Comparison of ENCODE assay signal across 27 mouse cellular contexts in the genomic region with DNA sequence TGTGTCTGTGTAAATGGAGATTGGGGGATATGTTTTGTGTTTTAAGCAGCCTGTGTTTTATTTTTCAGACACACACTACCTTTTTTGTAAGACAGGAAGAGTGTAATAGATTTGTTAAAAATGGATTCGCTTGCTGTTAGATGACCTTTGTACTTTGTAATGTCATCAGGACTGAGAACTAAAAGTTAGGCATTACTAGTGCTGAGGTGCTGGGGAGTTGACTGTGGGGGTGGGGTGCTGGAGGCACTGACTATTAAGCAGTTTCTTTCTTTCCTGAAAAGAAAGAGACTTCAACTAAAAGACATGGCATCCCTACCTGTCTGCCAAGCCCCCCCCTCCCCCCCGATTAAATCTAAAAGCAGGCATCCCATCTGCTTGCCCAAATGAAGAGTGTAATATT. TPM values are rescaled to one million over a fixed set of nuclear protein-coding genes. Genes with fewer than 3 reads are reported as not detected.
DNase-seq lines count a peak whose midpoint lies in the region; ATAC-seq and TF ChIP-seq lines count a peak whose summit lies in the region.
"Had no signal": no experiment of that assay in that cellular context is flagged by ENCODE, and none has a peak within 500 bp of the region (broad histone marks: within the 10 kb centered on the region; RNA-seq: fewer than 3 reads in every experiment).

No protein-coding gene starts in this region.

- 0 out of 2 replicates have a peak, but pooled peaks have one; percentile 12 for TF ChIP-seq EP300 in liver, postnatal 0 days (IDR thresholded peaks at IDR 0.05; ENCODE audit: low read depth)

- H3K27ac ChIP-seq in kidney, embryonic 14.5 days (ENCODE audit: low read depth, low read length), result no peak overlapping the region
- H3K27ac ChIP-seq in liver, postnatal 0 days (ENCODE audit: low read depth), result peak overlapping the region; percentile 78
- H3K27ac ChIP-seq: embryonic facial prominence, embryonic 12.5 days; forebrain, embryonic 13.5 days; gastrocnemius, adult 2 months; hindbrain, embryonic 12.5 days; left cerebral cortex, adult 2 months; midbrain, embryonic 15.5 days; neural tube, embryonic 12.5 days; stomach, postnatal 0 days had no signal

- H3K9me3 ChIP-seq in kidney, embryonic 14.5 days (ENCODE audit: control insufficient read depth, low read length), result no peaks in the 10 kb centered on the region
- no peaks in the 10 kb centered on the region for H3K9me3 ChIP-seq in liver, postnatal 0 days (ENCODE audit: low read length)
- H3K9me3 ChIP-seq: embryonic facial prominence, embryonic 12.5 days; forebrain, embryonic 13.5 days; hindbrain, embryonic 12.5 days; midbrain, embryonic 15.5 days; neural tube, embryonic 12.5 days had no signal

- ATAC-seq in kidney, embryonic 14.5 days (ENCODE audit: low FRiP score, low TSS enrichment), result no peak
- ATAC-seq in liver, postnatal 0 days, result peak; percentile 82; the same call in 1 of the 2 replicates
- ATAC-seq in megakaryocyte progenitor cell, adult 5-6 weeks (replicated peaks; ENCODE audit: poor library complexity), result no peak
- ATAC-seq: forebrain, embryonic 13.5 days; intestine, postnatal 0 days; midbrain, embryonic 15.5 days had no signal

- peaks cover 7% of the 10 kb centered on the region; the same call in 1 of the 2 replicates for H3K27me3 ChIP-seq in kidney, embryonic 14.5 days (ENCODE audit: control insufficient read depth, insufficient read depth, low read length)
- H3K27me3 ChIP-seq in liver, postnatal 0 days (ENCODE audit: insufficient read depth, low read length), result peaks cover 12% of the 10 kb centered on the region

- H3K4me3 ChIP-seq in kidney, embryonic 14.5 days (ENCODE audit: low read length), result no peak overlapping the region
- H3K4me3 ChIP-seq in liver, postnatal 0 days (ENCODE audit: low read depth, low read length), result no peak overlapping the region
- H3K4me3 ChIP-seq: embryonic facial prominence, embryonic 12.5 days; erythroblast, embryonic 14.5 days; forebrain, embryonic 13.5 days; gastrocnemius, adult 2 months; hindbrain, embryonic 12.5 days; left cerebral cortex, adult 2 months; midbrain, embryonic 15.5 days; neural tube, embryonic 12.5 days had no signal

- H3K36me3 ChIP-seq in kidney, embryonic 14.5 days (ENCODE audit: control insufficient read depth, insufficient read depth, low read length), result no peaks in the 10 kb centered on the region
- H3K36me3 ChIP-seq in liver, postnatal 0 days (replicated peaks; ENCODE audit: insufficient read depth, low read length), result no peaks in the 10 kb centered on the region
- H3K36me3 ChIP-seq: embryonic facial prominence, embryonic 12.5 days; hindbrain, embryonic 12.5 days; midbrain, embryonic 15.5 days; neural tube, embryonic 12.5 days had no signal

- TF ChIP-seq CTCF in liver, postnatal 0 days (IDR thresholded peaks at IDR 0.05; ENCODE audit: low read depth), result no peak

- no peak overlapping the region for H3K4me2 ChIP-seq in kidney, embryonic 14.5 days (replicated peaks; ENCODE audit: low read depth, low read length)
- H3K4me2 ChIP-seq in liver, postnatal 0 days (ENCODE audit: low read depth, low read length), result no peak overlapping the region
- H3K4me2 ChIP-seq: embryonic facial prominence, embryonic 12.5 days; forebrain, embryonic 13.5 days; hindbrain, embryonic 12.5 days; midbrain, embryonic 15.5 days; neural tube, embryonic 12.5 days had no signal

- no peak overlapping the region for H3K9ac ChIP-seq in kidney, embryonic 14.5 days (ENCODE audit: low read depth, low read length)
- H3K9ac ChIP-seq in liver, postnatal 0 days (replicated peaks), result no peak overlapping the region
- H3K9ac ChIP-seq: embryonic facial prominence, embryonic 12.5 days; forebrain, embryonic 13.5 days; hindbrain, embryonic 12.5 days; midbrain, embryonic 15.5 days; neural tube, embryonic 12.5 days had no signal

- 18% methylated on average over 2 of the region's 2 CpGs for WGBS in kidney, embryonic 14.5 days
- WGBS in liver, postnatal 0 days (ENCODE audit: insufficient replicate concordance), result 33% methylated on average over 2 of the region's 2 CpGs

- peaks cover 5% of the 10 kb centered on the region; the same call in 1 of the 2 replicates for H3K4me1 ChIP-seq in kidney, embryonic 14.5 days (ENCODE audit: control insufficient read depth, insufficient read depth, low read length)
- H3K4me1 ChIP-seq in liver, postnatal 0 days (ENCODE audit: insufficient read depth), result no peaks in the 10 kb centered on the region; the same call in 1 of the 2 replicates

- peak; percentile 56 for DNase-seq in kidney, adult 18-20 months
- peak; percentile 66 for DNase-seq in ZHBTc4 (ENCODE audit: low read depth, low spot score)
- DNase-seq in kidney, postnatal 10 days, result peak; percentile 64
- no peak for DNase-seq in liver, postnatal 0 days
- no peak for DNase-seq in c-Kit-positive CD71-positive TER-119-positive erythroid progenitor cells, embryonic 14.5 days (ENCODE audit: low spot score)
- no peak for DNase-seq in adrenal gland, adult 18-20 months (ENCODE audit: low spot score in 2 of 2)
- DNase-seq: cerebellum, adult 2 months; cerebellum, postnatal 25 days; gastrocnemius, adult 2 months; lung, adult 2 months; lung, postnatal 14 days; right cerebral cortex, postnatal 14 days; thymus, adult 2 months; thymus, postnatal 4 days had no signal

RNA-seq across cellular contexts. Expression of a gene that starts 39.9 kb away (rescaled TPM):
- 44.4 and 64.6 TPM in 2 replicates for polyA plus RNA-seq in kidney, embryonic 14.5 days (2014; fragmentation: Nextera tagmentation; extraction: Ambion mirVana)
- 3.3 and 3.9 TPM in 2 replicates for polyA plus RNA-seq in liver, postnatal 0 days (2015; fragmentation: Nextera tagmentation; extraction: Ambion mirVana)
- under 1 TPM in 1 of 2 experiments, not detected in 1; 0.07 TPM for total RNA-seq in adrenal gland, adult 18-20 months (2021)
- not detected in 2 replicates for total RNA-seq in megakaryocyte progenitor cell, adult 5-6 weeks (2015)
- not detected in 2 replicates for total RNA-seq in megakaryocyte progenitor cell, adult 5-6 weeks (2017)
- total RNA-seq: gastrocnemius, adult 2 months; megakaryocyte-erythroid progenitor cell, adult 5-6 weeks; MEL had no signal
- polyA plus RNA-seq: erythroblast, embryonic 14.5 days had no signal

Comparison
In these comparisons a context has a peak if more than half of its experiments do, and no peak if none do; other contexts are left out.
1. DNase-seq: peak in kidney, adult 18-20 months (single experiment), ZHBTc4 (single experiment) and kidney, postnatal 10 days (single experiment); none in liver, postnatal 0 days (single experiment), c-Kit-positive CD71-positive TER-119-positive erythroid progenitor cells, embryonic 14.5 days (single experiment) and adrenal gland, adult 18-20 months (0 of 2).